Mouse (Mus musculus) liver, embryonic 14.5 days (tissue): ENCODE data around the gene Clec2i.

ENCODE experiments used
- CTCF ChIP-seq: IDR thresholded peaks from 2 replicates; pipeline ENCODE4 v1.5.1; 2016; ENCODE audit warnings: antibody characterized with exemption, low read depth, control low read depth
- EP300 ChIP-seq: IDR thresholded peaks from 2 replicates; pipeline ENCODE4 v1.6.1; 2016; ENCODE audit warnings: antibody characterized with exemption, low read depth

DNA sequence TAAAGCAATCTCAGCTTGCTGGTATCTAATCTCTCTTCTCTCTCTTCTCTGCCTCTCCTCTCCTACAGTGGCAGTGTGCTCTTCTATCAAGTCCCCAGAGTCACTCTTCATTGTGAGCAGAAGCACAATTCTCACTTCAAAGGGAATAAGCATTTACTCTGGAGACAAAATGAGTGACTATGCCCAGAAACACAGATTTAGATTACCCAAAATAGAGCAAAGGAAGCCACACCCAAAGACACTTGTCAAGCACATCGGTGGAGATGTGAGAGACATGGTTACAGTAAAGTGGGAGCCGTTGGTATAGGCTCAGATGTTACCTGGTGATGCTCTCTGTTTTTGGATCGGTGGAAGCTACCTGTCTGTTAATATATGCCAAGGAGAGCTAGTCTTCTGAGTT is 34.6 kb upstream of the Clec2i start:
- TF ChIP-seq CTCF, result no peak
- no peak for TF ChIP-seq EP300
